ENCODE assay signal across 10 mouse cellular contexts in genomic region chr1:161494343-161494742, GRCm38 (mm10). TPM values are rescaled to one million over a fixed set of nuclear protein-coding genes. Genes with fewer than 3 reads are reported as not detected.
DNase-seq lines count a peak whose midpoint lies in the region; ATAC-seq and TF ChIP-seq lines count a peak whose summit lies in the region.
"Had no signal": no experiment of that assay in that cellular context is flagged by ENCODE, and none has a peak within 500 bp of the region (broad histone marks: within the 10 kb centered on the region; RNA-seq: fewer than 3 reads in every experiment).

Gene Tnfsf18 (plus strand): TSS chr1:161494655.

- no peaks in the 10 kb centered on the region for H3K27me3 ChIP-seq in limb, embryonic 13.5 days
- no peaks in the 10 kb centered on the region for H3K27me3 ChIP-seq in limb, embryonic 10.5 days (ENCODE audit: low read depth, poor library complexity, severe bottlenecking)
- no peaks in the 10 kb centered on the region for H3K27me3 ChIP-seq in heart, embryonic 15.5 days
- H3K27me3 ChIP-seq: neural tube, embryonic 12.5 days had no signal

- ATAC-seq in limb, embryonic 13.5 days (ENCODE audit: low FRiP score, low read depth), result peak; percentile 64; the same call in 1 of the 2 replicates
- peak; percentile 77 for ATAC-seq in heart, embryonic 15.5 days (replicated peaks; ENCODE audit: insufficient number of reproducible peaks, insufficient read depth, low FRiP score, low read depth)
- ATAC-seq in megakaryocyte, adult 5-6 weeks (ENCODE audit: poor library complexity, severe bottlenecking), result no peak
- no peak for ATAC-seq in frontal cortex, adult (ENCODE audit: low TSS enrichment)

- H3K4me1 ChIP-seq in limb, embryonic 13.5 days, result 0 out of 2 replicates have a peak, but pooled peaks cover 6% of the 10 kb centered on the region
- no peaks in the 10 kb centered on the region for H3K4me1 ChIP-seq in limb, embryonic 10.5 days
- H3K4me1 ChIP-seq in heart, embryonic 15.5 days (replicated peaks), result peaks cover 16% of the 10 kb centered on the region
- H3K4me1 ChIP-seq: neural tube, embryonic 12.5 days had no signal

- no peak within 1 kb of the TSS for H3K9ac ChIP-seq in limb, embryonic 13.5 days
- no peak within 1 kb of the TSS for H3K9ac ChIP-seq in heart, embryonic 15.5 days
- H3K9ac ChIP-seq: neural tube, embryonic 12.5 days had no signal

- no peak for DNase-seq in limb, embryonic 10.5 days (ENCODE audit: low spot score)
- peak; percentile 75 for DNase-seq in brain, embryonic 14.5 days (ENCODE audit: low read depth)
- DNase-seq in kidney, postnatal 4 days, result peak; percentile 84 to 88
- peak; percentile 31 for DNase-seq in ovary, postnatal 36 days (ENCODE audit: low spot score)

- H3K36me3 ChIP-seq in limb, embryonic 13.5 days, result no peaks in the 10 kb centered on the region
- no peaks in the 10 kb centered on the region for H3K36me3 ChIP-seq in limb, embryonic 10.5 days
- no peaks in the 10 kb centered on the region for H3K36me3 ChIP-seq in heart, embryonic 15.5 days
- H3K36me3 ChIP-seq: neural tube, embryonic 12.5 days had no signal

- WGBS in limb, embryonic 13.5 days, result 37% methylated on average over 8 of the region's 8 CpGs
- 70% methylated on average over 8 of the region's 8 CpGs for WGBS in limb, embryonic 10.5 days
- 12% methylated on average over 8 of the region's 8 CpGs for WGBS in heart, embryonic 15.5 days

- no peak for TF ChIP-seq CTCF in brain, embryonic 14.5 days (IDR thresholded peaks at IDR 0.05; ENCODE audit: borderline replicate concordance, extremely low read depth, insufficient read depth, insufficient read length)

- no peak within 1 kb of the TSS for H3K4me3 ChIP-seq in limb, embryonic 13.5 days
- no peak within 1 kb of the TSS for H3K4me3 ChIP-seq in limb, embryonic 10.5 days
- H3K4me3 ChIP-seq in heart, embryonic 15.5 days, result no peak within 1 kb of the TSS
- H3K4me3 ChIP-seq: neural tube, embryonic 12.5 days had no signal

- no peak for TF ChIP-seq POLR2A in brain, embryonic 14.5 days (IDR thresholded peaks at IDR 0.05; ENCODE audit: borderline replicate concordance, extremely low read depth, insufficient read depth, insufficient read length, poor library complexity, severe bottlenecking)

- H3K9me3 ChIP-seq in limb, embryonic 13.5 days, result no peaks in the 10 kb centered on the region
- no peaks in the 10 kb centered on the region for H3K9me3 ChIP-seq in limb, embryonic 10.5 days (replicated peaks)
- H3K9me3 ChIP-seq in heart, embryonic 15.5 days (replicated peaks), result no peaks in the 10 kb centered on the region
- H3K9me3 ChIP-seq: neural tube, embryonic 12.5 days had no signal

- H3K4me2 ChIP-seq in limb, embryonic 13.5 days (replicated peaks), result 0 out of 2 replicates have a peak within 1 kb of the TSS, but pooled peaks have one; percentile 20
- H3K4me2 ChIP-seq in heart, embryonic 15.5 days, result peak within 1 kb of the TSS; percentile 34
- H3K4me2 ChIP-seq: neural tube, embryonic 12.5 days had no signal

- H3K27ac ChIP-seq in limb, embryonic 13.5 days, result no peak within 1 kb of the TSS
- no peak within 1 kb of the TSS for H3K27ac ChIP-seq in limb, embryonic 10.5 days
- H3K27ac ChIP-seq in heart, embryonic 15.5 days, result peak within 1 kb of the TSS; percentile 34
- H3K27ac ChIP-seq: neural tube, embryonic 12.5 days had no signal

RNA-seq across cellular contexts. Expression of gene Tnfsf18, which starts in this region (rescaled TPM):
- 0.11 TPM in 1 of 2 replicates, not detected in the other for polyA plus RNA-seq in limb, embryonic 13.5 days (2015; fragmentation: Nextera tagmentation; extraction: Ambion mirVana)
- polyA plus RNA-seq in limb, embryonic 10.5 days (2016; fragmentation: Nextera tagmentation; extraction: Ambion mirVana), result not detected in 2 replicates
- polyA plus RNA-seq in brain, embryonic 14.5 days (2012; rRNA removed), result 0.06 and 0.07 TPM in 2 replicates
- 0.10 TPM in 1 of 2 replicates, not detected in the other for polyA plus RNA-seq in heart, embryonic 15.5 days (2015; fragmentation: Nextera tagmentation; extraction: Ambion mirVana)
- not detected in 2 replicates for total RNA-seq in megakaryocyte, adult 5-6 weeks (2015)
- total RNA-seq in megakaryocyte, adult 5-6 weeks (2017), result not detected in 2 replicates
- polyA plus RNA-seq: gonadal fat pad, adult 2 months had no signal

Comparison
In these comparisons a context has a peak if more than half of its experiments do, and no peak if none do; other contexts are left out.
1. Peak in ATAC-seq and H3K4me2 ChIP-seq in limb, embryonic 13.5 days; RNA of the gene not detected or under 1 TPM.
2. Peak in DNase-seq in brain, embryonic 14.5 days; RNA of the gene not detected or under 1 TPM.
3. Peak in ATAC-seq, H3K27ac ChIP-seq and H3K4me2 ChIP-seq in heart, embryonic 15.5 days; RNA of the gene not detected or under 1 TPM.